Mouse (Mus musculus) midbrain, embryonic 15.5 days (tissue): ENCODE data around the gene 2900011O08Rik. TPM values are rescaled to one million over a fixed set of nuclear protein-coding genes. Genes with fewer than 3 reads are reported as not detected.
A peak's percentile ranks its signal among the peaks of the same experiment; 100 is the strongest.
"Not testable (repeated sequence)": the region's sequence is repeated elsewhere in the genome, so short reads cannot be mapped to it uniquely, and the experiment has no call there.

Experiments
- ATAC-seq: fragments of 200-750 bp; cut with Nextera tagmentation; replicated peaks from 2 replicates; pipeline ENCODE4 v1.8.0; 2017; ENCODE audit warnings: moderate TSS enrichment
- H3K27ac ChIP-seq: fragments of 300-500 bp; sonication (generic); 2 replicates; pipeline ENCODE4 v1.5.1; 2015; ENCODE audit warnings: mild to moderate bottlenecking, inconsistent platforms
- H3K27me3 ChIP-seq: fragments of 300-500 bp; sonication (generic); replicated peaks from 2 replicates; pipeline ENCODE4 v1.6.1; 2015; ENCODE audit warnings: inconsistent platforms
- H3K36me3 ChIP-seq: fragments of 300-500 bp; sonication (generic); replicated peaks from 2 replicates; pipeline ENCODE4 v1.6.1; 2015; ENCODE audit warnings: inconsistent platforms
- H3K4me1 ChIP-seq: fragments of 300-500 bp; sonication (generic); 2 replicates; pipeline ENCODE4 v1.6.1; 2015; ENCODE audit warnings: inconsistent platforms
- H3K4me2 ChIP-seq: fragments of 300-500 bp; sonication (generic); 2 replicates; pipeline ENCODE4 v1.6.1; 2015; ENCODE audit warnings: inconsistent platforms, mild to moderate bottlenecking, moderate library complexity
- H3K4me3 ChIP-seq: fragments of 300-500 bp; sonication (generic); 2 replicates; pipeline ENCODE4 v1.5.1; 2015; ENCODE audit warnings: mild to moderate bottlenecking, inconsistent platforms
- H3K9ac ChIP-seq: fragments of 300-500 bp; sonication (generic); 2 replicates; pipeline ENCODE4 v1.6.1; 2015; ENCODE audit warnings: mild to moderate bottlenecking, inconsistent platforms
- H3K9me3 ChIP-seq: fragments of 300-500 bp; sonication (generic); 2 replicates; pipeline ENCODE4 v1.6.1; 2016; ENCODE audit warnings: inconsistent platforms
- WGBS: fragments of 180-500 bp; shearing (Covaris S2); methylation state at CpG from one replicate; pipeline ENCODE4 v1.1.7; 2015; ENCODE audit warnings: mixed read lengths; 5-methylcytosine and 5-hydroxymethylcytosine counted together
- polyA plus RNA-seq: library from polyadenylated mRNA; unstranded; fragments of >200 nt; fragmentation: Nextera tagmentation; extraction: Ambion mirVana; gene quantifications from 2 replicates; pipeline ENCODE4 v1.2.1, GENCODE M21; 2015

Gene 2900011O08Rik
- polyA plus RNA-seq, 1 experiment from 2014 or later, result 194 TPM

- H3K27ac ChIP-seq, H3K4me1 ChIP-seq, H3K4me2 ChIP-seq, ATAC-seq, H3K36me3 ChIP-seq, H3K4me3 ChIP-seq, H3K9me3 ChIP-seq, H3K9ac ChIP-seq, H3K27me3 ChIP-seq: not testable (repeated sequence)
- whole genome bisulfite sequencing, result 51% methylated on average over 1 of the region's 1 CpGs
Observed at GRCm38 (mm10) chr16:13977026-13977425, 9.4 kb upstream of the 2900011O08Rik start.

- WGBS, result 75% methylated on average over 3 of the region's 3 CpGs
- H3K9ac ChIP-seq, H3K27me3 ChIP-seq, H3K4me3 ChIP-seq, H3K4me2 ChIP-seq, H3K27ac ChIP-seq, H3K9me3 ChIP-seq, ATAC-seq, H3K36me3 ChIP-seq, H3K4me1 ChIP-seq: not testable (repeated sequence)
Observed at GRCm38 (mm10) chr16:13981726-13982125, 4.7 kb upstream of the 2900011O08Rik start.

- Histone ChIP-seq H3K36me3 (no peaks in the 10 kb centered on the region), H3K4me2 (no peak overlapping the region), H3K9me3 (no peaks in the 10 kb centered on the region), H3K4me3 (no peak overlapping the region), H3K27me3 (no peaks in the 10 kb centered on the region), H3K9ac (no peak overlapping the region), H3K27ac (no peak overlapping the region), H3K4me1 (peaks cover 3% of the 10 kb centered on the region; the same call in 1 of the 2 replicates)
- ATAC-seq, result no peak
- 82% methylated on average over 5 of the region's 5 CpGs for WGBS
Observed at GRCm38 (mm10) chr16:13983161-13983560, 3.2 kb upstream of the 2900011O08Rik start.

- H3K9ac ChIP-seq, result peak overlapping the region; percentile 84
- H3K9me3 ChIP-seq, result no peaks in the 10 kb centered on the region
- no peaks in the 10 kb centered on the region for H3K36me3 ChIP-seq
- ATAC-seq, result peak; percentile 80
- peak overlapping the region; percentile 58 for H3K4me3 ChIP-seq
- peaks cover 18% of the 10 kb centered on the region for H3K4me1 ChIP-seq
- no peaks in the 10 kb centered on the region for H3K27me3 ChIP-seq
- H3K27ac ChIP-seq, result peak overlapping the region; percentile 93
- WGBS, result 22% methylated on average over 3 of the region's 3 CpGs
- peak overlapping the region; percentile 59 for H3K4me2 ChIP-seq
Observed at GRCm38 (mm10) chr16:13986197-13986573, 219 bp upstream of the 2900011O08Rik start.

- H3K36me3 ChIP-seq, result no peaks in the 10 kb centered on the region
- peaks cover 18% of the 10 kb centered on the region for H3K4me1 ChIP-seq
- H3K9ac ChIP-seq, result no peak overlapping the region
- H3K9me3 ChIP-seq, result no peaks in the 10 kb centered on the region
- ATAC-seq, result no peak
- 86% methylated on average over 11 of the region's 11 CpGs for WGBS
- H3K27me3 ChIP-seq, result no peaks in the 10 kb centered on the region
- no peak overlapping the region for H3K27ac ChIP-seq
- no peak overlapping the region for H3K4me2 ChIP-seq
- no peak overlapping the region for H3K4me3 ChIP-seq
Observed at GRCm38 (mm10) chr16:13992518-13993248, 6.3 kb downstream of the 2900011O08Rik start.

- no peak overlapping the region for H3K9ac ChIP-seq
- no peaks in the 10 kb centered on the region for H3K36me3 ChIP-seq
- H3K27ac ChIP-seq, result no peak overlapping the region
- ATAC-seq, result no peak
- no peak overlapping the region for H3K4me3 ChIP-seq
- peaks cover 7% of the 10 kb centered on the region for H3K4me1 ChIP-seq
- no peak overlapping the region for H3K4me2 ChIP-seq
- H3K27me3 ChIP-seq, result no peaks in the 10 kb centered on the region
- no peaks in the 10 kb centered on the region for H3K9me3 ChIP-seq
- 92% methylated on average over 1 of the region's 1 CpGs for WGBS
Observed at GRCm38 (mm10) chr16:13994076-13994475, 7.7 kb downstream of the 2900011O08Rik start.

GRCm38 (mm10) chr16:13994502-13994901, 8.1 kb downstream of the 2900011O08Rik start:
- no peak for ATAC-seq

GRCm38 (mm10) chr16:14003386-14004130, 17.2 kb downstream of the 2900011O08Rik start:
- H3K27ac ChIP-seq, result no peak overlapping the region
- 66% methylated on average over 8 of the region's 8 CpGs for WGBS
- H3K27me3 ChIP-seq, result no peaks in the 10 kb centered on the region
- H3K36me3 ChIP-seq, result no peaks in the 10 kb centered on the region
- no peak for ATAC-seq
- H3K9me3 ChIP-seq, result no peaks in the 10 kb centered on the region
- H3K4me3 ChIP-seq, result no peak overlapping the region
- H3K4me2 ChIP-seq, result no peak overlapping the region
- H3K4me1 ChIP-seq, result no peaks in the 10 kb centered on the region; the same call in 1 of the 2 replicates
- H3K9ac ChIP-seq, result no peak overlapping the region

More at GRCm38 (mm10) chr16:13994502-13994901, 8.1 kb downstream of the 2900011O08Rik start:
- Histone ChIP-seq H3K36me3 (no peaks in the 10 kb centered on the region), H3K27ac (no peak overlapping the region), H3K4me2 (no peak overlapping the region), H3K27me3 (no peaks in the 10 kb centered on the region), H3K4me1 (peaks cover 3% of the 10 kb centered on the region; the same call in 1 of the 2 replicates), H3K9me3 (no peaks in the 10 kb centered on the region), H3K9ac (no peak overlapping the region), H3K4me3 (no peak overlapping the region)
- 86% methylated on average over 1 of the region's 1 CpGs for WGBS

- no peaks in the 10 kb centered on the region for H3K9me3 ChIP-seq
- no peak overlapping the region for H3K9ac ChIP-seq
- 30% methylated on average over 3 of the region's 3 CpGs for WGBS
- no peak overlapping the region for H3K4me2 ChIP-seq
- H3K36me3 ChIP-seq, result no peaks in the 10 kb centered on the region
- no peaks in the 10 kb centered on the region for H3K27me3 ChIP-seq
- no peak overlapping the region for H3K27ac ChIP-seq
- ATAC-seq, result peak; percentile 65; the same call in 1 of the 2 replicates
- H3K4me1 ChIP-seq, result no peaks in the 10 kb centered on the region; the same call in 1 of the 2 replicates
- H3K4me3 ChIP-seq, result no peak overlapping the region
Observed at GRCm38 (mm10) chr16:14004170-14004569, 17.8 kb downstream of the 2900011O08Rik start.

GRCm38 (mm10) chr16:14004726-14005125, 18.3 kb downstream of the 2900011O08Rik start:
- WGBS, result 90% methylated on average over 2 of the region's 2 CpGs
- no peak overlapping the region for H3K4me3 ChIP-seq
- no peaks in the 10 kb centered on the region; the same call in 1 of the 2 replicates for H3K4me1 ChIP-seq
- H3K9me3 ChIP-seq, result no peaks in the 10 kb centered on the region
- H3K9ac ChIP-seq, result no peak overlapping the region
- ATAC-seq, result no peak
- H3K4me2 ChIP-seq, result no peak overlapping the region
- no peak overlapping the region for H3K27ac ChIP-seq
- no peaks in the 10 kb centered on the region for H3K27me3 ChIP-seq
- H3K36me3 ChIP-seq, result no peaks in the 10 kb centered on the region

- Histone ChIP-seq H3K27ac (no peak overlapping the region), H3K9me3 (no peaks in the 10 kb centered on the region), H3K9ac (no peak overlapping the region), H3K4me1 (no peaks in the 10 kb centered on the region; the same call in 1 of the 2 replicates), H3K4me2 (no peak overlapping the region), H3K4me3 (no peak overlapping the region), H3K27me3 (no peaks in the 10 kb centered on the region), H3K36me3 (no peaks in the 10 kb centered on the region)
- no peak for ATAC-seq
- WGBS, result 85% methylated on average over 4 of the region's 4 CpGs
Observed at GRCm38 (mm10) chr16:14005266-14005665, 18.9 kb downstream of the 2900011O08Rik start.

- 83% methylated on average over 2 of the region's 2 CpGs for WGBS
- ATAC-seq, result no peak
- H3K9me3 ChIP-seq, result no peaks in the 10 kb centered on the region
- H3K4me3 ChIP-seq, result no peak overlapping the region
- no peak overlapping the region for H3K9ac ChIP-seq
- no peak overlapping the region for H3K27ac ChIP-seq
- H3K4me2 ChIP-seq, result no peak overlapping the region
- H3K4me1 ChIP-seq, result no peaks in the 10 kb centered on the region; the same call in 1 of the 2 replicates
- no peaks in the 10 kb centered on the region for H3K36me3 ChIP-seq
- H3K27me3 ChIP-seq, result no peaks in the 10 kb centered on the region
Observed at GRCm38 (mm10) chr16:14008081-14008480, 21.7 kb downstream of the 2900011O08Rik start.
